Mouse (Mus musculus): ENCODE data around the gene Cep112. TPM values are rescaled to one million over a fixed set of nuclear protein-coding genes. Genes with fewer than 3 reads are reported as not detected.

Cep112 gene
- polyA plus RNA-seq, 2 experiments: 0.76 to 1.7 TPM

DNA sequence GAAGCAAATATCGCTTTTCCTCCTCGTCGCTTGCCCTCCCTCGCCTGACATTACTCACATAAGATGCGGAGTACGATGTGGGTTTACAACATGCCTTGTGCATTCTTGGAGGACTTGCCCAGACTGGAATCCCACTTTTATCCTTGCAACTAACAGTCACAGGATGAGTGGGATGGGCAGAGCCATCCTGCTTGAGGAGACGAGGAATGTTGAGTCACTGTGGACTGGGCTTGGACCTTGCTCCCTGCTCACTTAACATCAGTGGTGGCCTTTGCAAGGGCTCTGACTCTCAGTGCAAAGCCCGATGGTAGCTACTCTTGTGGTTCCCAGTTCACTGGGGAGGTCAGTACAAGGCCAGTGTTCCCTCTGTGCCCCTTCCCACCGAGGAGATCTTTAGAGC, 473.1 kb downstream of the Cep112 start:
- DNase-seq (ENCODE audit: low read depth in 3 of 3, low spot score in 3 of 3): no peak
- H3K9ac ChIP-seq (replicated peaks): no peak overlapping the region
- no peak overlapping the region for H3K27ac ChIP-seq
- ATAC-seq (ENCODE audit: insufficient read depth): no peak
- no peak overlapping the region for H3K4me2 ChIP-seq (ENCODE audit: low read depth)
- no peaks in the 10 kb centered on the region for H3K4me1 ChIP-seq (replicated peaks; ENCODE audit: control insufficient read depth in 2 of 2, insufficient read depth in 2 of 2, low read length in 1 of 2)
- no peak for TF ChIP-seq CTCF (IDR thresholded peaks at IDR 0.05; ENCODE audit: low read depth)
- TF ChIP-seq EP300 (IDR thresholded peaks at IDR 0.05; ENCODE audit: low read depth): no peak
- H3K36me3 ChIP-seq (replicated peaks; ENCODE audit: control insufficient read depth, insufficient read depth, low read depth): no peaks in the 10 kb centered on the region
- no peak overlapping the region for H3K4me3 ChIP-seq (ENCODE audit: insufficient read depth in 1 of 2, low read depth in 2 of 2, low read length in 2 of 2)
- no peaks in the 10 kb centered on the region for H3K27me3 ChIP-seq (ENCODE audit: control insufficient read depth, insufficient read depth, low read length)
- WGBS (ENCODE audit: insufficient replicate concordance): 51% methylated on average over 9 of the region's 9 CpGs
- H3K9me3 ChIP-seq (ENCODE audit: control insufficient read depth, low read length): no peaks in the 10 kb centered on the region

DNA sequence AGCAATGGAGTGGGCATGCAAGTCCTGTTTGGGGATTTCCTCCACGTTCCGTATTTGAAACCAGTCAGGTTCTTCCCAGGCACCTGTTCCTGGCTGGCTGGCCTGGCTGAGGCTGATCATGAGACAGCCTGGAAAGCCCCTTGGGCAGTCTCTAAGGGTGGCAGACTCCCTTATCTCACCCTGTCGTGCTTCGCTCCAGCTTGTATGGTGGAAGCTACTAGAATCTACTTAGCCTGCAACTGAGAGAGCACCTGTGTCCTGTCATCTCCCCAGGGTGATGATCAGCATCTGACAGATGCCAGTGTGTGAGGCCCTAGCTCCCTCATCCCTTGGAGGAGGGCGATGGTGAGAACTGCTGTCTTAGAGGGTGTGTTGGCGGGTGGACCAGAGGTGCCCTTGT, 473.5 kb downstream of the Cep112 start:
- H3K9me3 ChIP-seq (ENCODE audit: control insufficient read depth, low read length): no peaks in the 10 kb centered on the region
- H3K4me1 ChIP-seq (replicated peaks; ENCODE audit: control insufficient read depth in 2 of 2, insufficient read depth in 2 of 2, low read length in 1 of 2): no peaks in the 10 kb centered on the region
- H3K36me3 ChIP-seq (replicated peaks; ENCODE audit: control insufficient read depth, insufficient read depth, low read depth): no peaks in the 10 kb centered on the region
- no peak overlapping the region for H3K4me2 ChIP-seq (ENCODE audit: low read depth)
- ATAC-seq (ENCODE audit: insufficient read depth) (no peak), DNase-seq (ENCODE audit: low read depth in 3 of 3, low spot score in 3 of 3) (no peak)
- H3K9ac ChIP-seq (replicated peaks): no peak overlapping the region
- no peaks in the 10 kb centered on the region for H3K27me3 ChIP-seq (ENCODE audit: control insufficient read depth, insufficient read depth, low read length)
- no peak overlapping the region for H3K27ac ChIP-seq
- WGBS (ENCODE audit: insufficient replicate concordance): 61% methylated on average over 6 of the region's 6 CpGs
- TF ChIP-seq EP300 (IDR thresholded peaks at IDR 0.05; ENCODE audit: low read depth) (no peak), CTCF (IDR thresholded peaks at IDR 0.05; ENCODE audit: low read depth) (no peak)
- no peak overlapping the region for H3K4me3 ChIP-seq (ENCODE audit: insufficient read depth in 1 of 2, low read depth in 2 of 2, low read length in 2 of 2)

GRCm38 (mm10) chr11:108900718-108901488, 475.9 kb downstream of the Cep112 start:
- Histone ChIP-seq H3K4me2 (ENCODE audit: low read depth) (no peak overlapping the region), H3K4me1 (replicated peaks; ENCODE audit: control insufficient read depth in 2 of 2, insufficient read depth in 2 of 2, low read length in 1 of 2) (no peaks in the 10 kb centered on the region), H3K27me3 (ENCODE audit: control insufficient read depth, insufficient read depth, low read length) (no peaks in the 10 kb centered on the region), H3K9ac (replicated peaks) (no peak overlapping the region), H3K4me3 (ENCODE audit: insufficient read depth in 1 of 2, low read depth in 2 of 2, low read length in 2 of 2) (no peak overlapping the region), H3K36me3 (replicated peaks; ENCODE audit: control insufficient read depth, insufficient read depth, low read depth) (no peaks in the 10 kb centered on the region), H3K9me3 (ENCODE audit: control insufficient read depth, low read length) (no peaks in the 10 kb centered on the region), H3K27ac (no peak overlapping the region)
- DNase-seq (ENCODE audit: low read depth in 3 of 3, low spot score in 3 of 3): no peak
- ATAC-seq (ENCODE audit: insufficient read depth): no peak
- 63% methylated on average over 9 of the region's 10 CpGs for WGBS (ENCODE audit: insufficient replicate concordance)
- TF ChIP-seq CTCF (IDR thresholded peaks at IDR 0.05; ENCODE audit: low read depth) (no peak), EP300 (IDR thresholded peaks at IDR 0.05; ENCODE audit: low read depth) (no peak)

GRCm38 (mm10) chr11:108901670-108902069, 476.7 kb downstream of the Cep112 start:
- ATAC-seq (ENCODE audit: insufficient read depth) (no peak), DNase-seq (ENCODE audit: low read depth in 3 of 3, low spot score in 3 of 3) (no peak)
- no peaks in the 10 kb centered on the region for H3K36me3 ChIP-seq (replicated peaks; ENCODE audit: control insufficient read depth, insufficient read depth, low read depth)
- H3K27me3 ChIP-seq (ENCODE audit: control insufficient read depth, insufficient read depth, low read length): no peaks in the 10 kb centered on the region
- 49% methylated on average over 7 of the region's 7 CpGs for WGBS (ENCODE audit: insufficient replicate concordance)
- no peaks in the 10 kb centered on the region for H3K9me3 ChIP-seq (ENCODE audit: control insufficient read depth, low read length)
- H3K4me2 ChIP-seq (ENCODE audit: low read depth): no peak overlapping the region
- H3K27ac ChIP-seq: no peak overlapping the region
- TF ChIP-seq CTCF (IDR thresholded peaks at IDR 0.05; ENCODE audit: low read depth) (no peak), EP300 (IDR thresholded peaks at IDR 0.05; ENCODE audit: low read depth) (no peak)
- no peak overlapping the region for H3K9ac ChIP-seq (replicated peaks)
- no peaks in the 10 kb centered on the region for H3K4me1 ChIP-seq (replicated peaks; ENCODE audit: control insufficient read depth in 2 of 2, insufficient read depth in 2 of 2, low read length in 1 of 2)
- H3K4me3 ChIP-seq (ENCODE audit: insufficient read depth in 1 of 2, low read depth in 2 of 2, low read length in 2 of 2): no peak overlapping the region

- Histone ChIP-seq H3K9ac (replicated peaks) (no peak overlapping the region), H3K27ac (no peak overlapping the region), H3K4me1 (replicated peaks; ENCODE audit: control insufficient read depth in 2 of 2, insufficient read depth in 2 of 2, low read length in 1 of 2) (no peaks in the 10 kb centered on the region), H3K36me3 (replicated peaks; ENCODE audit: control insufficient read depth, insufficient read depth, low read depth) (no peaks in the 10 kb centered on the region), H3K9me3 (ENCODE audit: control insufficient read depth, low read length) (no peaks in the 10 kb centered on the region), H3K27me3 (ENCODE audit: control insufficient read depth, insufficient read depth, low read length) (no peaks in the 10 kb centered on the region), H3K4me2 (ENCODE audit: low read depth) (no peak overlapping the region), H3K4me3 (ENCODE audit: insufficient read depth in 1 of 2, low read depth in 2 of 2, low read length in 2 of 2) (no peak overlapping the region)
- TF ChIP-seq CTCF (IDR thresholded peaks at IDR 0.05; ENCODE audit: low read depth) (no peak), EP300 (IDR thresholded peaks at IDR 0.05; ENCODE audit: low read depth) (no peak)
- no peak for DNase-seq (ENCODE audit: low read depth in 3 of 3, low spot score in 3 of 3)
- WGBS (ENCODE audit: insufficient replicate concordance): 59% methylated on average over 4 of the region's 4 CpGs
- ATAC-seq (ENCODE audit: insufficient read depth): no peak
Measured at GRCm38 (mm10) chr11:108902303-108902702, 477.3 kb downstream of the Cep112 start.

All from liver, embryonic 14.5 days (tissue).